Mouse (Mus musculus): Measurements from ENCODE around the gene Rnase10. TPM values are rescaled to one million over a fixed set of nuclear protein-coding genes. Genes with fewer than 3 reads are reported as not detected.

Rnase10 gene
- total RNA-seq, 2 experiments from 2014 or later, result not detected

Other genes with a start within 250 kb of the Rnase10 start
- gene Ttc5, start 222.2 kb upstream of the Rnase10 start, total RNA-seq (2021), result 10 to 100 TPM; 27.9 to 32.7 TPM
- not detected for gene Ccnb1ip1, start 200.0 kb upstream of the Rnase10 start, total RNA-seq (2021)
- 10 to 100 TPM; 22.2 to 29.4 TPM for gene Parp2, start 199.9 kb upstream of the Rnase10 start, total RNA-seq (2021)
- 10 to 100 TPM in 1 of 2 experiments, 1 to 10 TPM in 1; 9.7 to 12.2 TPM for gene Tep1, start 137.2 kb upstream of the Rnase10 start, total RNA-seq (2021)
- gene Klhl33, start 110.2 kb upstream of the Rnase10 start, total RNA-seq (2021), result 10 to 100 TPM in 1 of 2 experiments, 1 to 10 TPM in 1; 5.8 to 10.1 TPM
- 10 to 100 TPM; 48.6 to 52.2 TPM for gene Osgep, start 82.9 kb upstream of the Rnase10 start, total RNA-seq (2021)
- 10 to 100 TPM; 61.1 to 62.7 TPM for gene Apex1, start 82.8 kb upstream of the Rnase10 start, total RNA-seq (2021)
- gene Pip4p1, start 76.9 kb upstream of the Rnase10 start, total RNA-seq (2021), result 10 to 100 TPM; 23.5 to 25.2 TPM
- 10 to 100 TPM; 12.7 to 13.9 TPM for gene Pnp, start 76.7 kb upstream of the Rnase10 start, total RNA-seq (2021)
- gene Gm49342, start 63.2 kb upstream of the Rnase10 start, total RNA-seq (2021), result 1 to 10 TPM; 7.9 to 8.5 TPM
- gene Pnp2, start 51.8 kb upstream of the Rnase10 start, total RNA-seq (2021), result under 1 TPM; 0.67 to 0.71 TPM
- gene Rnase9, start 34.1 kb downstream of the Rnase10 start, total RNA-seq (2021), result not detected
- not detected for gene Rnase11, start 42.4 kb downstream of the Rnase10 start, total RNA-seq (2021)
- gene Rnase12, start 49.9 kb downstream of the Rnase10 start, total RNA-seq (2021), result not detected
- not detected for gene Olfr750, start 66.7 kb downstream of the Rnase10 start, total RNA-seq (2021)
- 10 to 100 TPM; 76.4 to 86.0 TPM for gene Rnase4, start 83.3 kb downstream of the Rnase10 start, total RNA-seq (2021)
- gene Ang, start 83.4 kb downstream of the Rnase10 start, total RNA-seq (2021), result 1 to 10 TPM; 7.7 to 8.9 TPM
- not detected for gene Eddm3b, start 106.7 kb downstream of the Rnase10 start, total RNA-seq (2021)
- under 1 TPM; 0.25 to 0.52 TPM for gene Rnase6, start 116.2 kb downstream of the Rnase10 start, total RNA-seq (2021)
- gene Rnase1, start 139.0 kb downstream of the Rnase10 start, total RNA-seq (2021), result not detected
- gene Rnase2b, start 154.5 kb downstream of the Rnase10 start, total RNA-seq (2021), result not detected
- gene Ang2, start 191.4 kb downstream of the Rnase10 start, total RNA-seq (2021), result not detected
- not detected for gene Ear14, start 195.6 kb downstream of the Rnase10 start, total RNA-seq (2021)
- gene Rnase2a, start 248.4 kb downstream of the Rnase10 start, total RNA-seq (2021), result not detected